Mouse (Mus musculus) splenic B cell, adult 2 months (primary cell): ENCODE data around the gene Rnf114.

Source experiments
- DNase-seq: peaks from one replicate; pipeline ENCODE4 v3.0.0-alpha.2; 2011; ENCODE audit warnings: low read depth, low spot score
- H3K27me3 ChIP-seq: 2 replicates; pipeline ENCODE4 v1.6.1; 2012; ENCODE audit warnings: mild to moderate bottlenecking, low read length, moderate library complexity, mixed read lengths; ENCODE audit not compliant: control insufficient read depth, poor library complexity, insufficient read depth, severe bottlenecking
- H3K36me3 ChIP-seq: 2 replicates; pipeline ENCODE4 v1.6.1; 2012; ENCODE audit warnings: mild to moderate bottlenecking, low read length, moderate library complexity, mixed read lengths; ENCODE audit not compliant: control insufficient read depth, poor library complexity, insufficient read depth, severe bottlenecking

The Rnf114 gene

GRCm38 (mm10) chr2:167505127-167505526 is 12.7 kb downstream of the Rnf114 start:
- Histone ChIP-seq H3K36me3 (peaks cover 9% of the 10 kb centered on the region), H3K27me3 (no peaks in the 10 kb centered on the region)
- DNase-seq: peak; percentile 79

- no peak for DNase-seq
- no peaks in the 10 kb centered on the region for H3K27me3 ChIP-seq
- H3K36me3 ChIP-seq: peaks cover 11% of the 10 kb centered on the region
Measured at GRCm38 (mm10) chr2:167506546-167507260, 14.3 kb downstream of the Rnf114 start.

- Histone ChIP-seq H3K36me3 (peaks cover 17% of the 10 kb centered on the region), H3K27me3 (no peaks in the 10 kb centered on the region)
- no peak for DNase-seq
Measured at GRCm38 (mm10) chr2:167507719-167508385, 15.4 kb downstream of the Rnf114 start.

DNA sequence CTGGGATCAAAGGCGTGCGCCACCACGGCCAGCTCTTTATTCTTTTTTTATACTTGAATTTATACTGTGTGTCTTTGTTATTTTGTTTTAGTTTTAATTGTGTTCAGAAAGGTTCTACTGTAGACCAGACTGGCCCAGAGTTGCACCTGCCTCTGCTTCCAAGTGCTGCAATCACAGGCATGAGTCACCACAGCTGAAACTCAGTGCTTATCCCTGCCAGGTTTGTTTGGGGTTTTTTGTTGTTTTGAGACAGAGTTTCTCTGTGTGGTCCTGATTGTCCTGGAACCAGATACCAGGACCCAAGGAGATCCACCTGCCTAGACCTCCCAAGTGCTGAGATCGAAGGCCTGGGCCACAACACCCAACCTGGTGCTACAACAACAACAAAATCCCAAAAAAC is 16.1 kb downstream of the Rnf114 start:
- peaks cover 18% of the 10 kb centered on the region for H3K36me3 ChIP-seq
- no peaks in the 10 kb centered on the region for H3K27me3 ChIP-seq
- no peak for DNase-seq

DNA sequence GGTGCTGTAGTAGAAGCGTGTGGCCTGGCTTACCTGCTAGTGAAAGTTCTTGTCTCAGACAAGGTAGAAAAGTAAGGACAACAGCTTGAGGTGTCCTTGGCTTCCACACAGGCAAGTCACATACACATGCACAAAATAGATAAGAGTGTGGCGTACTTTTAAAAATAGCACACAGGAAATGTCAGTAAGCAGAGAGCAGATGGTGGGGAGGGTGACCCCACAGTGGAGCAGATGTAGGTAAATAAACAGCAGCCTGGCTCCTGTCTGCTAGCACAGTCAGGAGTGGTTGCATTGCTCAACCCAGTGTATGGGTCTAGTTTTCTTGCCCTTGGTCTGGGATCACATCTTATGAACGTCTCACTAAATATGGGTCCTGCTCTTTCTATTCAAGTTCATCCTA is 18.0 kb downstream of the Rnf114 start:
- DNase-seq: no peak
- no peaks in the 10 kb centered on the region for H3K27me3 ChIP-seq
- H3K36me3 ChIP-seq: peaks cover 21% of the 10 kb centered on the region

DNA sequence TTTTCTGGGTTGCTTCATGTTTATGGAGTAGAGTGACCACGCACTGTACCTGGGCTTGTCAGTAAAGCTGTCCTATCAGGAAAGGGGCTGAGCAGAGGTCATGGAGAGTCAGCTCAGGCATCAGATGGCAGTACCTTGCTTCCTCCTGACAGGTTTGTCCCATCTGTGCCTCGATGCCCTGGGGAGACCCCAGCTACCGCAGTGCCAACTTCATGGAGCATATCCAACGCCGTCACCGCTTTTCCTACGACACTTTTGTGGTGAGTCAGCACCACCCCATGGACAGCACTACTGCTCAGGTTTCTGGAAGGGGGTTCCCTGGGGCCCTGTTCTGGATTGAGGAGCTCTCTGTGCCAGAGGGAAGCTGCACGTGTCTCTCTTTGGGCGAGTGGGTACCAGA is 19.9 kb downstream of the Rnf114 start:
- Histone ChIP-seq H3K27me3 (no peaks in the 10 kb centered on the region), H3K36me3 (peaks cover 22% of the 10 kb centered on the region)
- no peak for DNase-seq

DNA sequence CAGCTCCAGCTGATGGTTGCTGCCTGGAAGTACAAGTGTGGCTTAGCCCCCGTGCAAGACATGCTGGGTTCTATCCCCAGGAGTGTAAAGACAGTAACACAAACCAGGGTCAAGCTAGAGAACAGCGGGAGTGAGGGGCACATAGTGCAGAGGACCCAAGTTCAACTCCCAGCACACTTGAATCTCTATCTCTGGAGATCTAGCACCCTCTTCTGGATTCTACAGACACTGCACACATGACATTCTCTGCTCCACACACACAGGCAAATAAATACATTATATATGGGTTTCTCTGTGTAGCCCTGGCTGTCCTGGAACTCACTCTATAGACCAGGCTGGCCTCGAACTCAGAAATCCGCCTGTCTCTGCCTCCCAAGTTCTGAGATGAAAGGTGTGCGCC is 20.5 kb downstream of the Rnf114 start:
- peaks cover 22% of the 10 kb centered on the region for H3K36me3 ChIP-seq
- DNase-seq: peak; percentile 64
- H3K27me3 ChIP-seq: no peaks in the 10 kb centered on the region

DNA sequence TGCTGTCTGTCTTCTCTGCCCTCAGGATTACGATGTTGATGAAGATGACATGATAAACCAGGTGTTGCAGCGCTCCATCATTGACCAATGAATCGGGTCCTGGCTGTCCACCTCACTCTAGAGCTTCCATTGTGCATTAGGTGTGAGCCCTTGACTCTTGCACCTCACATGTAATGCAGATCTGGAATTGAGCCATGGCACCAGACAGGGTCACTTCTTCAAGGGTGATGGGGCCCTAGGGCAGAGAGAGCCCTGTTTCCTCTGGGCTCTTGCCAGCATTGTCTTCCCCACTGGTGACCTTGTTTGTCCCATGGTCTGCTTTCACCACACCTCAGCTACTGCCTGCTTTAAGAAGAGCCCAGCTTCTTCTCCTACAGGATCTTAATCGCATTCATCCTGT is 22.2 kb downstream of the Rnf114 start:
- Histone ChIP-seq H3K27me3 (no peaks in the 10 kb centered on the region), H3K36me3 (peaks cover 16% of the 10 kb centered on the region)
- no peak for DNase-seq

DNA sequence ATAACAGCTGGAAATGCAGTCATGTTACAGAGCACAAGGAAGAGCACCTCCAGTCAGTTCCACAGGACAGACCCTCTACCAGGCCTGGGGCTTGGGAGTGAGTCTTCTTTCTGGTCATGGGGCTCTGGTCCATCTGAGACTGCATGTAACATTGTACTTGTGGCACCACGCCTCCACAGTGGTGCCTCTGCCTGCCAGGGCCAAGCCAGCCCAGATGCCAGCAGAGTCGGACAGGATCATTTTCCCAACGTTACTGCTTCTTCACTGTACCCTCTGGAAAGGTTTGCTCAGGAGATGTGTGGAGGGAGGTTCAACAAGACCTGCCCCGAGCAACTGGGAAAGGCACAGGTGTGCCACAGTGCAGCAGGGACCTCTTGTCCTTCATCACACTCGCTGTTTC is 23.2 kb downstream of the Rnf114 start:
- H3K27me3 ChIP-seq: no peaks in the 10 kb centered on the region
- no peak for DNase-seq
- H3K36me3 ChIP-seq: peaks cover 16% of the 10 kb centered on the region

DNA sequence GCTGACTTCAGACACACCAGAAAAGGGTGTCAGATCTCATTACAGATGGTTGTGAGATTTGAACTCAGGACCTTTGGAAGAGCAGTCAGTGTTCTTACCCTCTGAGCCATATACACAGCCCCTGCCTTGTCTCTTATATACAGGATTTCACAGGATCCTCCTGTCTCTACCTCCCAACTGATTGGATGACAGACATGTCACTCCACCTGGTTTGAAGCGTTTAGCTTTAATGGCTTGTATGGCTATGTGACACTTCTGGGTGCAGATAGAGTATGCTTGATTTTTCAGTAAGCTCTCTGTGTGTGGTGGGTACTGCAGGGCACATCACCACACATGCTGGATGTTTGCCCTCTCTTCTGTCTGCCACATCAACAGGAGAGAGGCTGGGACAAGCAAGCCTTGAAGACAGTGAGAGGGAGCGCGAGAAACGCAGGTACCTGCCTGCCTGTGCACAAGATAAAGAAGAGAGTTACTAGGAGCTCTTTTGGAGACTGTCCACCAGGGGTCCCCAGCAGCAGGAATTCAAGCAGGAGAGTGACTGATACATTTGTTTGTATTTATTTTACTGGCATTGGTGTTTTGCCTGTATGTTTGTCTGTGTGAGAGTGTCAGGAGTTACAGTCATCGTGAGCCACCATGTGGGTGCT is 27.3 kb downstream of the Rnf114 start:
- DNase-seq: peak; percentile 48
- Histone ChIP-seq H3K27me3 (no peaks in the 10 kb centered on the region), H3K36me3 (peaks cover 6% of the 10 kb centered on the region)

- H3K27me3 ChIP-seq: no peaks in the 10 kb centered on the region
- no peaks in the 10 kb centered on the region for H3K36me3 ChIP-seq
- DNase-seq: peak; percentile 55
Measured at GRCm38 (mm10) chr2:167528278-167528677, 35.8 kb downstream of the Rnf114 start.

- H3K27me3 ChIP-seq: no peaks in the 10 kb centered on the region
- no peaks in the 10 kb centered on the region for H3K36me3 ChIP-seq
- no peak for DNase-seq
Measured at GRCm38 (mm10) chr2:167529935-167530513, 37.6 kb downstream of the Rnf114 start.

GRCm38 (mm10) chr2:167530536-167530935 is 38.1 kb downstream of the Rnf114 start:
- H3K27me3 ChIP-seq: no peaks in the 10 kb centered on the region
- H3K36me3 ChIP-seq: no peaks in the 10 kb centered on the region
- no peak for DNase-seq

GRCm38 (mm10) chr2:167532131-167532530 is 39.7 kb downstream of the Rnf114 start:
- no peaks in the 10 kb centered on the region for H3K36me3 ChIP-seq
- no peaks in the 10 kb centered on the region for H3K27me3 ChIP-seq
- DNase-seq: peak; percentile 74

GRCm38 (mm10) chr2:167533880-167534279 is 41.4 kb downstream of the Rnf114 start:
- DNase-seq: no peak
- Histone ChIP-seq H3K27me3 (no peaks in the 10 kb centered on the region), H3K36me3 (no peaks in the 10 kb centered on the region)
